Mouse (Mus musculus): ENCODE data around the gene Yif1a. TPM values are rescaled to one million over a fixed set of nuclear protein-coding genes. Genes with fewer than 3 reads are reported as not detected.
A peak's percentile ranks its signal among the peaks of the same experiment; 100 is the strongest.

Gene Yif1a
- total RNA-seq (2021): 100 to 1,000 TPM in 1 of 2 experiments, 10 to 100 TPM in 1; 89.0 to 102 TPM

- peak; percentile 93 to 94 for DNase-seq
- intact Hi-C loops (cut with DNase I): no loop called here
Measured at GRCm38 (mm10) chr19:5087884-5088728, at the start of gene Yif1a. Gene Yif1a (plus strand): TSS chr19:5088538.

DNA sequence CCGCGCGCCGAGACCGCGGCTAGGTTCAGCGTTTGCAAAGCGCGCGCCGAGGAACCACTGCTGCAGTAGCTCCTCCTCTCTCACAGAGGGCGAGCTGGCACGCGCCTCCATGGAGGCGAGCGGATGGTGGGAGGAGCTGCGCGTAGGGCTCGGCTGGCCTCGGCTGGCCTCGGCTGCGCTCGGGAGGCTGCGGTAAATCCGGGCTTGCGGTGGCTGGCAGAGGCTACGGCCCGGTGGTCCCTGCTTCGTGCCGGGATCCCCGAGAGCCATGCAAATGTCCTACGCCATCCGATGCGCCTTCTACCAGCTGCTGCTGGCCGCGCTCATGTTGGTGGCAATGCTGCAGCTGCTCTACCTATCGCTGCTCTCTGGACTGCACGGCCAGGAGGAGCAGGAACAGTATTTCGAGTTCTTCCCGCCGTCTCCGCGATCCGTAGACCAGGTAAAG is 49.6 kb upstream of the Yif1a start, which contains the start of the genes B4gat1 and AC124502.3:
TSS of gene B4gat1 (plus strand) at position 118 of the 448 bp plus-strand sequence.
TSS of gene AC124502.3 (plus strand) at position 183 of the 448 bp plus-strand sequence.
- intact Hi-C loops (cut with DNase I): no loop called here
- DNase-seq: peak; percentile 87 to 89

- intact Hi-C loops (cut with DNase I): no loop called here
- no peak for DNase-seq
Measured at GRCm38 (mm10) chr19:5039301-5040114, 48.8 kb upstream of the Yif1a start.

GRCm38 (mm10) chr19:5040862-5041523 is 47.3 kb upstream of the Yif1a start, which contains the start of gene Brms1:
Gene Brms1 (plus strand): TSS chr19:5041354.
- peak; percentile 90 for DNase-seq
- intact Hi-C loops (cut with DNase I): no loop called here

DNA sequence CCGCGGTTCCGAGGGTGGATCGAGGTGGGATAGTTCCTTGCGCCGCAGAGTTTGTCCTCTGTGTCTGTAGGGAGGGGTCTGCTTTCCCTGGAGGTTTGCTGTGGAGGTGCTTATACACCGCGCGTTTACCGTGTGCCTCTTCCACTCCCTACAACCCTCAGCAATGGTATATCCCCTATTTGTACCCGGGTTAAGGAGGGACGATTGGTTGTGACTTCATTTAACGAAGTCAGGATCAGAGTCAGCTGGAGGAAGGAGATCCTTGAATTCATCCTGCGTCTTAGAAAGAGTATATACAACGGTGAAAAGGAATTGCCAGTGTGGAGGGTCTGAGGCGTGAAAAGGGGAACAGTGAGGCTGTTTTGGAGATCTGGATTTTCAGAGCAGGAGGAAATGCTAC is 46.8 kb upstream of the Yif1a start:
- DNase-seq: no peak
- intact Hi-C loops (cut with DNase I): no loop called here

- intact Hi-C loops (cut with DNase I): no loop called here
- DNase-seq: no peak
Measured at GRCm38 (mm10) chr19:5045531-5045930, 42.8 kb upstream of the Yif1a start.

- no peak for DNase-seq
- intact Hi-C loops (cut with DNase I): no loop called here
Measured at GRCm38 (mm10) chr19:5048138-5049056, 39.9 kb upstream of the Yif1a start.

GRCm38 (mm10) chr19:5049325-5049724 is 39.0 kb upstream of the Yif1a start:
- intact Hi-C loops (cut with DNase I): no loop called here
- DNase-seq: no peak

- intact Hi-C loops (cut with DNase I): no loop called here
- DNase-seq: peak; percentile 41 to 66
Measured at GRCm38 (mm10) chr19:5050047-5050905, 38.1 kb upstream of the Yif1a start, which contains the start of gene Rin1. Gene Rin1 (plus strand): TSS chr19:5050481.

GRCm38 (mm10) chr19:5051031-5051430 is 37.3 kb upstream of the Yif1a start:
- no peak for DNase-seq
- intact Hi-C loops (cut with DNase I): no loop called here

- intact Hi-C loops (cut with DNase I): no loop called here
- no peak for DNase-seq
Measured at GRCm38 (mm10) chr19:5051515-5051914, 36.8 kb upstream of the Yif1a start.

- DNase-seq: no peak
- intact Hi-C loops (cut with DNase I): no loop called here
Measured at GRCm38 (mm10) chr19:5052166-5052822, 36.0 kb upstream of the Yif1a start.

GRCm38 (mm10) chr19:5052853-5053252 is 35.5 kb upstream of the Yif1a start:
- DNase-seq: no peak
- intact Hi-C loops (cut with DNase I): no loop called here

DNA sequence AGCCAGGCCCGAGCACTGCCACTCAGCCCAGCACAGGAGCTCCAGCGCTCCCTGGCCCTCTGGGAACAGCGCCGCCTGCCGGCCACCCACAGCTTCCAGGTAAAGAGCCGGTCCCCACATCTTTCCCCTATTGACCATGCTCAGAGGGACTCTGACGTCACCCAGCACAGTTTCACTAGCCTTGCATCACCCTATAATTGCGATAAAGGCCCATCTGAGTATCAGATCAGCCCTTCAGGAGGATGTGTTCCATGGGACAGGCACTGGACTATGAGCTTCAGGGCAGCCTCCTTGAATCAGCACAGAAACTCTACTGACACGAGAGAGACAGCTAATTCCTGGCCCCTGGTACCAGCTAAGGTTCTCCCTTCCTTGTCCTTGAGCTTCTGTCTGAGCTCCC is 34.4 kb upstream of the Yif1a start:
- peak in 1 of 2 experiments; percentile 64 for DNase-seq
- intact Hi-C loops (cut with DNase I): no loop called here

DNA sequence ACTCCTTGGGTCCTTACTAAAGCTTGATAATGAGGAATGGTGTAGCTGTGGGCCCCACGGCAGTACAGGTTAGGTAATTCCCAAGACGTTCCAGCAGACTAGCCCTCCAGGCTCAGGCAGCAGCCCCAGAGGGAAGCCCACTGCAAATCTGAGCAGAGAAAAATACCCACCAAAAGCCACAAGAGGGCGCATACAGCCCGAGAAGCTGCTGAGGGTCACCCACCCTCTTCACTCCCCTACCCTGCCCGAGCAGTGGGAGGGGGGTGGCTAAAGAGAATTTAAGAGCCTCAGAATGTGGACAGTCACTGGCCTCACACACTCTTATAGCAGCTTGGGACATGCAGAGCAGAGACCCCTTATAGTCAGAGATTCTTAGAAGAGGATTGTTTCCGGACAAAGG is 32.1 kb upstream of the Yif1a start:
- no peak for DNase-seq
- intact Hi-C loops (cut with DNase I): loop anchor here (1.0 kb wide), 1 partner anchor 17 kb away; no protein-coding TSS in a partner anchor

DNA sequence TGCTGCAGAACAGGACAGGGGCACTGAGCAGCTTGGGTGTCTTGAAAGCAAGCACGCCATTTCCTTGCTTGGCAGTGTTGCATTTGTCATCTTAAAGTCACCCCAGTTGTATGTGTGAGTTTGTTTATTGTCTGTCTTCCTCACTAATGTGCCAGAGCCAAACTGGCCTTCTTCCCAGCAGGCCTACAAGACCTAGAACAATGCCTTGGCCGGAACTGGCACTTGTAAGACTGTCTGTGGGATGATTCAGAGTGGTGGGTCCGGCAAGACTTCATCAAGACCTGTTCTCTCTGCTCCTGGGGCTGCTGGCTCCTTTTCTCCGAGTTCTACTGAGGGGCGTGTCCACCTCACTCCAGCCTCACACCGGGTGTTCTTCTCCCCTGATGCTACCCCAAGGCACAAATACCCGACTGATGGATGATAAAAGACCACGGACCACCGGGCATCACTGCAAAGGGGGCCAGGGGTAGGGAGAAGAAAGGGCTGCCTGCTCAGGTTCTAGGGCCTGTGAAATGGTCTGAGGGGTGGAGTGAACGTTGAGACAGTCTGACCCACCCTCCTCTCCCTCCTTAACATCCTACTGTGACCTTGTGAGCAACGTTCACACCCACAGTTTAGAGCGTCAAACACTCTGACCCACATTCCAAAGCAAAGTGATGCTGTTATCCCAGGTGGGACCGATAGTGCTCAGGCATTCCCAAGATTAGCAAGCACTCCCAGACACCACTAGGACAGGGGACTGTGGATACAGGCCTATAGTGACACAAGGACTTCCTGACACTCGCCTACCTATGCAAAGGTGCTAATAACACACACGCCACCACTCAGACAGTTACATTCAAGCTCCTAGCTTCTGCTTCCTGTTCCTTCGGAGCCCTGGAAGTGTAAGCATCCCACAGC is 30.2 kb upstream of the Yif1a start:
- intact Hi-C loops (cut with DNase I): no loop called here
- DNase-seq: no peak

Measured in heart, postnatal 36 days (tissue).